Mouse (Mus musculus) liver, embryonic 14.5 days (tissue): ENCODE data around the gene Sit1. TPM values are rescaled to one million over a fixed set of nuclear protein-coding genes. Genes with fewer than 3 reads are reported as not detected.

Experiments used
- ATAC-seq: fragments of 200-750 bp; cut with Nextera tagmentation; 2 replicates; pipeline ENCODE4 v1.8.0; 2017; ENCODE audit warnings: moderate number of reproducible peaks, mild to moderate bottlenecking, moderate library complexity; ENCODE audit not compliant: insufficient read depth
- DNase-seq, 3 experiments: peaks; one replicate each; pipeline ENCODE4 v3.0.0-alpha.2; 2012 to 2013; ENCODE audit warnings: low read depth in 3 of 3, low spot score in 3 of 3
- H3K27ac ChIP-seq: fragments of 300-500 bp; sonication (generic); 2 replicates; pipeline ENCODE4 v1.5.1; 2014; ENCODE audit warnings: moderate library complexity, mild to moderate bottlenecking, control low read depth, inconsistent platforms
- H3K27me3 ChIP-seq: fragments of 300-500 bp; sonication (generic); 2 replicates; pipeline ENCODE4 v1.6.1; 2014; ENCODE audit warnings: mild to moderate bottlenecking, low read length, moderate library complexity; ENCODE audit not compliant: control insufficient read depth, insufficient read depth
- H3K36me3 ChIP-seq: fragments of 300-500 bp; sonication (generic); replicated peaks from 2 replicates; pipeline ENCODE4 v1.6.1; 2014; ENCODE audit warnings: low read depth; ENCODE audit not compliant: control insufficient read depth, insufficient read depth
- H3K4me1 ChIP-seq, 2 experiments: fragments of 200-500 bp in 1 of 2; fragments of 300-500 bp in 1 of 2; sonication (generic) in 1 of 2; replicated peaks; 2 replicates each; pipeline ENCODE4 v1.6.1; 2012 to 2014; ENCODE audit warnings: antibody characterized with exemption in 1 of 2, inconsistent platforms in 1 of 2, low read length in 1 of 2; ENCODE audit not compliant: control insufficient read depth in 2 of 2, insufficient read depth in 2 of 2
- H3K4me2 ChIP-seq: fragments of 300-500 bp; sonication (generic); 2 replicates; pipeline ENCODE4 v1.6.1; 2014; ENCODE audit warnings: low read depth, mild to moderate bottlenecking, control low read depth, moderate library complexity
- H3K4me3 ChIP-seq, 2 experiments: fragments of 200-500 bp in 1 of 2; fragments of 300-500 bp in 1 of 2; sonication (generic) in 1 of 2; 2 replicates each; pipeline ENCODE4 v1.5.1; 2012 to 2014; ENCODE audit warnings: low read depth in 2 of 2, low read length in 2 of 2, mild to moderate bottlenecking in 2 of 2, control low read depth in 1 of 2, inconsistent platforms in 1 of 2, moderate library complexity in 1 of 2; ENCODE audit not compliant: insufficient read depth in 1 of 2
- H3K9ac ChIP-seq: fragments of 300-500 bp; sonication (generic); replicated peaks from 2 replicates; pipeline ENCODE4 v1.6.1; 2014; ENCODE audit warnings: mild to moderate bottlenecking, control low read depth, moderate library complexity
- H3K9me3 ChIP-seq: fragments of 300-500 bp; sonication (generic); 2 replicates; pipeline ENCODE4 v1.6.1; 2016; ENCODE audit warnings: low read length, mixed read lengths; ENCODE audit not compliant: control insufficient read depth
- CTCF ChIP-seq: IDR thresholded peaks from 2 replicates; pipeline ENCODE4 v1.5.1; 2016; ENCODE audit warnings: antibody characterized with exemption, low read depth, control low read depth
- EP300 ChIP-seq: IDR thresholded peaks from 2 replicates; pipeline ENCODE4 v1.6.1; 2016; ENCODE audit warnings: antibody characterized with exemption, low read depth
- WGBS: fragments of 180-500 bp; shearing (Covaris S2); extraction: QIAGEN DNeasy Blood & Tissue Kit; methylation state at CpG from one replicate; pipeline ENCODE4 v1.1.7; 2014; ENCODE audit not compliant: insufficient replicate concordance; 5-methylcytosine and 5-hydroxymethylcytosine counted together
- polyA plus RNA-seq, 2 experiments: library from polyadenylated mRNA; depleted of rRNA in 1 of 2; stranded (reverse) in 1 of 2; unstranded in 1 of 2; fragments of >200 nt; fragmentation: Nextera tagmentation in 1 of 2; extraction: Ambion mirVana in 1 of 2; gene quantifications; 2 replicates each; pipeline versions ENCODE4 v1.2.1 to v1.2.3; 2012 to 2014

Sit1 gene
- polyA plus RNA-seq, 2 experiments, result 0.04 TPM; not detected in 1

DNA sequence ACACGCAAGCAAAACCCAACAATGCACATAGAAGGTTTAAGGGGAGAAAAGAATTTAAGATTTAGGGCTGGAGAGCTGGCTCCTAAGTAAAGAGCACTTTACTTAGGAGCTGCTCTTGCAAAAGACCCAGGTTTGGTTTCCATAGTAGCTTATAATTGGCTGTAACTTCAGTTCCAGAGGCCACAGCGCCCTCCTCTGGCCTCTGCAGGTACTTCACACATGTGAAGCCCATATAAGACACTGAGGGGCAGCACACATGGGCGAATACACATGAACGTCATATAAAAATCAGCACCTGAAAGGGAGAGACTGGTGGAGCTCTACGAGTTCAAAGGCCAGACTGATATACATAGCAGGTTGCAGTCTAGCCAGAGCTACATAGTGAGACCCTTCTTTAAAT, 44.3 kb upstream of the Sit1 start:
- no peak overlapping the region for H3K4me2 ChIP-seq
- no peak for ATAC-seq
- peaks cover 20% of the 10 kb centered on the region for H3K36me3 ChIP-seq
- peak; percentile 65 for TF ChIP-seq CTCF
- TF ChIP-seq EP300, result no peak
- H3K27me3 ChIP-seq, result peaks cover 32% of the 10 kb centered on the region
- H3K9ac ChIP-seq, result no peak overlapping the region
- no peak for DNase-seq
- 63% methylated on average over 5 of the region's 5 CpGs for WGBS
- no peak overlapping the region for H3K4me3 ChIP-seq
- H3K4me1 ChIP-seq, result peaks cover 0 to 3% of the 10 kb centered on the region in 2 experiments; a peak in 1 of 4 replicates
- H3K9me3 ChIP-seq, result no peaks in the 10 kb centered on the region
- H3K27ac ChIP-seq, result no peak overlapping the region

GRCm38 (mm10) chr4:43519956-43520355, 36.4 kb upstream of the Sit1 start:
- no peak overlapping the region for H3K9ac ChIP-seq
- no peak overlapping the region for H3K4me3 ChIP-seq
- H3K27ac ChIP-seq, result no peak overlapping the region
- ATAC-seq, result no peak
- peak; percentile 42 to 57 (median 49) for DNase-seq
- H3K4me2 ChIP-seq, result peak overlapping the region; percentile 1; the same call in 1 of the 2 replicates
- no peaks in the 10 kb centered on the region for H3K9me3 ChIP-seq
- no peaks in the 10 kb centered on the region; a peak in 1 of 4 replicates for H3K4me1 ChIP-seq
- peaks cover 30% of the 10 kb centered on the region for H3K27me3 ChIP-seq
- H3K36me3 ChIP-seq, result no peaks in the 10 kb centered on the region
- WGBS, result 24% methylated on average over 6 of the region's 6 CpGs
- TF ChIP-seq EP300 (no peak), CTCF (no peak)

DNA sequence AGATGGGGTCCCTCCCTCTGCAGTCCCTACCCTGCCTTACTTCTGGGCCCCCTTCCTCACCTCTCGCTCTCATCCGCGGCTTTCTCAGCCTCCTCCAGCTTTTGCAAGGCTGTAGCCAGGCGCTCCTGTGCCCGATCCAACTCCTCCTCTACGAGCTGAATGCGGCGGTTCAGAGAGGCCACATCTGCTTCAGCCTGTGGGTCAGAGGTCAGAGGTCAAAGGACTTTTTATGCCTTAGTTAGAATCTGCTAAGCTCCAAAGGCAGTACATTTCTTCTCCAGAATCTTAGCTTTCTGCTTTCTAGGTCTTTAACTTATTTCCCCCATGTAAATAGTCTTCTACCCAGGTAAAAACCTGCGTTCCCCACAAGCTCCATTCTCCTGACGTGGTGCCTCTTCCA, 36.0 kb upstream of the Sit1 start:
- no peak for DNase-seq
- ATAC-seq, result no peak
- Histone ChIP-seq H3K4me3 (no peak overlapping the region), H3K27me3 (peaks cover 26% of the 10 kb centered on the region), H3K4me1 (no peaks in the 10 kb centered on the region; a peak in 1 of 4 replicates), H3K4me2 (peak overlapping the region; percentile 1; the same call in 1 of the 2 replicates), H3K27ac (no peak overlapping the region), H3K36me3 (no peaks in the 10 kb centered on the region), H3K9me3 (no peaks in the 10 kb centered on the region), H3K9ac (no peak overlapping the region)
- no peak for TF ChIP-seq EP300
- TF ChIP-seq CTCF, result no peak
- WGBS, result 48% methylated on average over 10 of the region's 10 CpGs

DNA sequence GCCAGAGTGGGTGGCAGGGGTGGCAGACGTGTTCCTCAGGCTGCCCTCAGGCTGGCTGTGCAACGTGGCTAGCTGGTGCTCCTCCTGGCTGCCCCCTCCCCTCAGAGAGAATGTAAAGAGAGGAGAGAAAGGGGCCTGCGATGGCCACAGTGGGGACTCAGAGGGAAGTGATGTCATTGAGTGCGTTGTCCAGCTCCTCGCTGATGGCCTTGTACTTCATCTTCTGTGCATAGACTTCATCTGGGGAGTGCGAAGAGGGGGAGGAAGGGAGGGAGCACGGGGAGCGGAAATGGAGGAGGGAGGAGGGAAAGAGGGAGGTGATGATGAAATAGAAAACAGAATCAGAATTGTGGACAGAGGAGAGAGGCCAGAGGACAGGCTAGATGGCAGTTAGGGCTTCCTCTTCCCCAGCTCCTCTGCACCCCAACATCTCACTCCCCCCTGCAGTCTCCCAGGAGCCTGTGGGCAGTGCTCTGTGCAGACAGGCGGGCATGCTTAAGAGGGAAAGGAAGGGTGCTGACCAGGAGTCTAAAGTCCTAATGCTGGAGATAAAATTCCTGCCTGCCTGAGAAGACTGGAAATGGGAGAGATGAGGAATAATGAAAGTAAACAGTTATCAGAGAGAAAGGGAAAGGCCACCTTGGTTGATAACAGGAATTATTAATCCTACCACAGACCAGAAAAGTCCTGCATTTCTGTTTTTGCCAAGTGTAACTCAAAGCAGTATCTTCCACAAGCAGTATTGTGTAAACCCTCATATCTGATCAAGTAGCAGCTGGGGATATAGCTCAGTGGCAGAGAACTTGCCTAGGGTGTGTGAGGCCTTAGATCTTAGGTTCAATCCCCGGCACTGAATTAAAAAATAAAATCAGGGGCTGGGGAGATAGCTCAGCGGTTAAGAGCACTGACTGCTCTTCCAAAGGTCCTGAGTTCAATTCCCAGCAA, 32.5 kb upstream of the Sit1 start:
- Histone ChIP-seq H3K9ac (no peak overlapping the region), H3K27ac (no peak overlapping the region), H3K4me1 (no peaks in the 10 kb centered on the region; a peak in 1 of 4 replicates), H3K9me3 (no peaks in the 10 kb centered on the region), H3K4me2 (no peak overlapping the region), H3K36me3 (no peaks in the 10 kb centered on the region), H3K27me3 (no peaks in the 10 kb centered on the region; the same call in none of the 2 replicates), H3K4me3 (no peak overlapping the region)
- no peak for DNase-seq
- 48% methylated on average over 11 of the region's 11 CpGs for WGBS
- no peak for TF ChIP-seq EP300
- TF ChIP-seq CTCF, result no peak
- ATAC-seq, result no peak

- no peak overlapping the region for H3K27ac ChIP-seq
- TF ChIP-seq CTCF (no peak), EP300 (no peak)
- ATAC-seq (no peak), DNase-seq (no peak)
- H3K4me3 ChIP-seq, result no peak overlapping the region
- 63% methylated on average over 4 of the region's 4 CpGs for WGBS
- no peaks in the 10 kb centered on the region for H3K36me3 ChIP-seq
- H3K4me1 ChIP-seq, result peaks cover 0 to 7% of the 10 kb centered on the region in 2 experiments; a peak in 2 of 4 replicates
- H3K9me3 ChIP-seq, result no peaks in the 10 kb centered on the region
- no peak overlapping the region for H3K4me2 ChIP-seq
- H3K9ac ChIP-seq, result no peak overlapping the region
- no peaks in the 10 kb centered on the region; the same call in 1 of the 2 replicates for H3K27me3 ChIP-seq
These were observed 30.3 kb upstream of the Sit1 start for GRCm38 (mm10) chr4:43513791-43514190.
